Mouse (Mus musculus) ES-Bruce4 (cell line): Measurements from ENCODE around the gene Foxo1.

ENCODE experiments used
- CTCF ChIP-seq: IDR thresholded peaks from one replicate; pipeline ENCODE4 v1.8.1; 2011; ENCODE audit warnings: low read depth, low read length
- POLR2A ChIP-seq: IDR thresholded peaks from one replicate; pipeline ENCODE4 v1.8.1; 2011; ENCODE audit warnings: low read length; ENCODE audit not compliant: insufficient read depth

GRCm38 (mm10) chr3:52275037-52275555 lies 7.0 kb downstream of the Foxo1 start:
- TF ChIP-seq CTCF (no peak), POLR2A (no peak)
